Mouse (Mus musculus) bone marrow, adult 2 months (tissue): Measurements from ENCODE around the gene Lcor.

Experiments used
- CTCF ChIP-seq: fragments of 200-500 bp; IDR thresholded peaks from 2 replicates; pipeline ENCODE4 v1.5.1; 2011; ENCODE audit warnings: low read length, control low read depth; ENCODE audit not compliant: control insufficient read depth, insufficient read depth
- POLR2A ChIP-seq: fragments of 200-500 bp; IDR thresholded peaks from 2 replicates; pipeline ENCODE4 v1.6.1; 2011; ENCODE audit warnings: low read depth, mild to moderate bottlenecking, control low read depth, low read length, borderline replicate concordance; ENCODE audit not compliant: control insufficient read depth

DNA sequence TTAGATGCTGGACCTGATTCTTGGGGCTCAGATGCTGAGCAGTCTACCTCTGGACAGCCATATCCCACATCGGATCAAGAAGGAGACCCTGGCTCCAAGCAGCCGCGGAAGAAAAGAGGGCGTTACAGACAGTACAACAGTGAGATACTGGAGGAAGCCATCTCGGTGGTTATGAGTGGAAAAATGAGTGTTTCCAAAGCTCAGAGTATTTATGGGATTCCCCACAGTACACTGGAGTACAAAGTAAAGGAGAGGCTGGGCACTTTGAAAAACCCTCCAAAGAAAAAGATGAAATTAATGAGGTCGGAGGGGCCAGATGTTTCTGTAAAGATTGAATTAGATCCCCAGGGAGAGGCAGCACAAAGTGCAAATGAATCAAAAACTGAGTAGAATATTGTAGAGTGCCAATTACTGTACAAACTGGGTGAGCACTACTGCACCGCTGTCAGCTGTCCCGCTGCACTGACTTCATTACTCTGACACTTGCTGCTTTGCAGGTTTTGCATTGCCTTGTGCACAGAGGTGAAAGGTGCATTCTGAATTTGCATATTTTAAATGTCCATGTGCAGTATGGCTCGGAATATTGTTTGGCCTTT lies 76.6 kb downstream of the Lcor start:
- TF ChIP-seq CTCF = no peak
- no peak for TF ChIP-seq POLR2A
